8 mouse cellular contexts compared by ENCODE assay signal in the genomic region with DNA sequence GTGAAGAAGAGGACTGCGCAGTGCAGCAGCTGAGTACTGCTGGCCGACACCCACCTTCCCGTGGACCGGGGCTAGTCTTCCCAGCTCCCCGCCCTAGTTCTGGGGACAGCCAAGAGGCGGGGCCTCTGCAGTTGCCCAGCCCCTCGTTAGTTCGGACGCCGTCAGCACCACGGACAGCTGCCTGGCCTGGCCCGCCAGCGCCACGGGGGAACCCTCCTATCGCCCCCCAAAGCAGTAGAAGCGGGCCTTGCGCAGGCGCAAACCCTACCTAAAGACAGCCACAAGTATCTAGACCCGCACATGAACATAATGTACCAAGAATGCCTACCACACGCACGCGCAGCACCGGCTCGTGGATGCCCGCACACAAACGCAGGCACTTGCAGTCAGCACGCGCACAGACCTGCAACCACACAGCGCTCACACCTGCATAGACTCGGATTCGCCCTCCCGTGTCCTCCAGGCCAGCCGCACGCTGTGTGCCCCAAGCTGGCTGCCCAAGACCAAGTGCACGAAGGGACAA. TPM values are rescaled to one million over a fixed set of nuclear protein-coding genes. Genes with fewer than 3 reads are reported as not detected.
DNase-seq lines count a peak whose midpoint lies in the region; ATAC-seq and TF ChIP-seq lines count a peak whose summit lies in the region.

No protein-coding gene starts in this region.

- H3K4me1 ChIP-seq in heart, embryonic 12.5 days (replicated peaks): peaks cover 15% of the 10 kb centered on the region
- peaks cover 4% of the 10 kb centered on the region; the same call in 1 of the 2 replicates for H3K4me1 ChIP-seq in stomach, postnatal 0 days (replicated peaks; ENCODE audit: control insufficient read depth, insufficient read depth)

- H3K27me3 ChIP-seq in heart, embryonic 12.5 days (replicated peaks): peaks cover 43% of the 10 kb centered on the region
- peaks cover 17% of the 10 kb centered on the region for H3K27me3 ChIP-seq in myocyte (ENCODE audit: control insufficient read depth, insufficient read depth, insufficient read length)
- no peaks in the 10 kb centered on the region for H3K27me3 ChIP-seq in stomach, postnatal 0 days (ENCODE audit: control insufficient read depth, insufficient read depth, low read length)

- no peak overlapping the region for H3K27ac ChIP-seq in heart, embryonic 12.5 days (ENCODE audit: poor library complexity, severe bottlenecking)
- H3K27ac ChIP-seq in stomach, postnatal 0 days (replicated peaks): no peak overlapping the region

- H3K36me3 ChIP-seq in heart, embryonic 12.5 days: no peaks in the 10 kb centered on the region
- no peaks in the 10 kb centered on the region for H3K36me3 ChIP-seq in myocyte (ENCODE audit: control insufficient read depth, insufficient read depth)
- H3K36me3 ChIP-seq in stomach, postnatal 0 days (ENCODE audit: control insufficient read depth, insufficient read depth, low read length): no peaks in the 10 kb centered on the region

- 0 out of 2 replicates have a peak, but pooled peaks have one; percentile 17 for TF ChIP-seq CTCF in stomach, postnatal 0 days (IDR thresholded peaks at IDR 0.05; ENCODE audit: low read depth)

- DNase-seq in kidney, adult 18-20 months: peak; percentile 23
- no peak for DNase-seq in kidney, adult 11 months
- peak; percentile 81 for DNase-seq in embryo, embryonic 9.5 days (ENCODE audit: extremely low spot score)
- DNase-seq in kidney, postnatal 10 days: peak; percentile 85
- DNase-seq in liver: peak; percentile 72
- peak; percentile 79 for DNase-seq in stomach, postnatal 0 days (ENCODE audit: low spot score)

- 1% methylated on average over 35 of the region's 35 CpGs for WGBS in heart, embryonic 12.5 days
- WGBS in stomach, postnatal 0 days: under 1% methylated on average over 33 of the region's 35 CpGs

- no peak for TF ChIP-seq EP300 in stomach, postnatal 0 days (optimal IDR thresholded peaks at IDR 0.05)

- peak; percentile 63 for ATAC-seq in heart, embryonic 12.5 days (ENCODE audit: insufficient number of reproducible peaks, low FRiP score)
- peak; percentile 74 for ATAC-seq in stomach, postnatal 0 days (ENCODE audit: low FRiP score, low TSS enrichment)

- no peaks in the 10 kb centered on the region for H3K9me3 ChIP-seq in heart, embryonic 12.5 days (replicated peaks)
- no peaks in the 10 kb centered on the region for H3K9me3 ChIP-seq in stomach, postnatal 0 days (ENCODE audit: control insufficient read depth, low read length)

- H3ac ChIP-seq in myocyte (ENCODE audit: control insufficient read depth, insufficient read length): no peak overlapping the region

- no peak for TF ChIP-seq POLR2A in myocyte (IDR thresholded peaks at IDR 0.05; ENCODE audit: insufficient read length, low read depth)

- H3K79me2 ChIP-seq in myocyte (ENCODE audit: control insufficient read depth, insufficient read depth): no peaks in the 10 kb centered on the region

- H3K4me3 ChIP-seq in heart, embryonic 12.5 days: peak overlapping the region; percentile 61
- H3K4me3 ChIP-seq in myocyte: no peak overlapping the region
- peak overlapping the region; percentile 46 for H3K4me3 ChIP-seq in stomach, postnatal 0 days (ENCODE audit: low read depth, low read length)

- H3K4me2 ChIP-seq in heart, embryonic 12.5 days: peak overlapping the region; percentile 96
- no peak overlapping the region for H3K4me2 ChIP-seq in myocyte (ENCODE audit: low read depth)
- peak overlapping the region; percentile 83 for H3K4me2 ChIP-seq in stomach, postnatal 0 days (replicated peaks; ENCODE audit: low read depth)

- H3K9ac ChIP-seq in heart, embryonic 12.5 days: no peak overlapping the region
- H3K9ac ChIP-seq in stomach, postnatal 0 days (ENCODE audit: low read length): no peak overlapping the region

TF ChIP-seq in myocyte, 11 proteins besides CTCF, POLR2A, EP300 and RAD21:
- TF ChIP-seq REST (IDR thresholded peaks at IDR 0.05; ENCODE audit: insufficient read depth, insufficient read length) (peak; percentile 86), E2F4 (IDR thresholded peaks at IDR 0.05; ENCODE audit: insufficient read depth) (no peak)

RNA-seq across cellular contexts. Expression of a gene that starts 1.0 kb away (rescaled TPM):
- polyA plus RNA-seq in heart, embryonic 12.5 days (2016; fragmentation: Nextera tagmentation; extraction: Ambion mirVana): 0.18 and 0.23 TPM in 2 replicates
- 0.06 TPM for polyA plus RNA-seq in myocyte (2012; fragmentation: generic; extraction: Trizol)
- 0.74 and 0.87 TPM in 2 replicates for polyA plus RNA-seq in stomach, postnatal 0 days (2015; fragmentation: Nextera tagmentation; extraction: Ambion mirVana)
